Mouse (Mus musculus): ENCODE measurements around the gene Adamts12. TPM values are rescaled to one million over a fixed set of nuclear protein-coding genes. Genes with fewer than 3 reads are reported as not detected.

Gene Adamts12
- total and polyA plus RNA-seq, 3 experiments = 0.03 to 0.12 (median 0.04) TPM

GRCm38 (mm10) chr15:11132586-11133558, 68.3 kb downstream of the Adamts12 start:
- Histone ChIP-seq H3K36me3 (replicated peaks in 1 of 2; ENCODE audit: control insufficient read depth in 1 of 2, insufficient read depth in 1 of 2, low read length in 1 of 2) (no peaks in the 10 kb centered on the region), H3K27me3 (replicated peaks) (no peaks in the 10 kb centered on the region), H3K4me1 (ENCODE audit: control insufficient read depth in 1 of 2, insufficient read depth in 2 of 2) (0 out of 4 replicates have a peak, but pooled peaks cover 0 to 3% of the 10 kb centered on the region in 2 experiments), H3K9me3 (replicated peaks; ENCODE audit: low read length) (no peaks in the 10 kb centered on the region), H3K4me3 (replicated peaks in 1 of 3; ENCODE audit: low read depth in 2 of 3, low read length in 2 of 3, poor library complexity in 1 of 3) (no peak overlapping the region), H3K4me2 (ENCODE audit: insufficient read depth, low read depth, poor library complexity, severe bottlenecking) (no peak overlapping the region), H3K9ac (ENCODE audit: insufficient read depth, low read depth) (no peak overlapping the region), H3K27ac (ENCODE audit: insufficient read depth, low read depth) (no peak overlapping the region), H3K79me2 (replicated peaks; ENCODE audit: control insufficient read depth, extremely low read depth, insufficient read depth, poor library complexity, severe bottlenecking) (no peaks in the 10 kb centered on the region)
- in situ Hi-C loops (cut with MboI; ENCODE audit: low pct_ligation_motif_present, low pct_unique_long_range_greater_than_20kb, low sequenced_read_pairs) = no loop called here
- dilution Hi-C loops (cut with MboI; ENCODE audit: extremely low pct_ligation_motif_present, extremely low pct_unique_long_range_greater_than_20kb, low sequenced_read_pairs) = no loop called here
- DNase-seq (ENCODE audit: extremely low read depth) = no peak
- TF ChIP-seq ETS1 (conservative IDR thresholded peaks at IDR 0.05; ENCODE audit: low read depth, low read length) = no peak
- TF ChIP-seq HCFC1 (IDR thresholded peaks at IDR 0.05; ENCODE audit: low read depth, low read length) = no peak
- TF ChIP-seq USF1 (IDR thresholded peaks at IDR 0.05; ENCODE audit: low read depth, low read length) = no peak
- TF ChIP-seq NELFE (IDR thresholded peaks at IDR 0.05; ENCODE audit: low read depth, low read length) = no peak
- TF ChIP-seq ZKSCAN1 (IDR thresholded peaks at IDR 0.05; ENCODE audit: borderline replicate concordance, low read depth, low read length) = no peak
- TF ChIP-seq ELF1 (IDR thresholded peaks at IDR 0.05; ENCODE audit: low read depth, low read length) = no peak
- TF ChIP-seq MXI1 (IDR thresholded peaks at IDR 0.05; ENCODE audit: low read depth, low read length) = no peak
- TF ChIP-seq ZNF384 (IDR thresholded peaks at IDR 0.05; ENCODE audit: low read depth, low read length) = no peak
- TF ChIP-seq KAT2A (IDR thresholded peaks at IDR 0.05; ENCODE audit: insufficient replicate concordance, low read length) = no peak
- no peak for TF ChIP-seq USF2 (conservative IDR thresholded peaks at IDR 0.05; ENCODE audit: low read depth, low read length)
- TF ChIP-seq CHD1 (IDR thresholded peaks at IDR 0.05; ENCODE audit: low read depth, low read length) = no peak
- TF ChIP-seq GABPA (IDR thresholded peaks at IDR 0.05; ENCODE audit: insufficient replicate concordance, low read depth, low read length) = no peak
- no peak for TF ChIP-seq UBTF (IDR thresholded peaks at IDR 0.05; ENCODE audit: low read depth, low read length)
- no peak for TF ChIP-seq MYC (IDR thresholded peaks at IDR 0.05; ENCODE audit: low read depth, low read length)
- TF ChIP-seq E2F4 (IDR thresholded peaks at IDR 0.05; ENCODE audit: insufficient replicate concordance, low read depth, low read length) = no peak
- TF ChIP-seq RAD21 (IDR thresholded peaks at IDR 0.05; ENCODE audit: low read depth, low read length) = no peak
- TF ChIP-seq EP300 (IDR thresholded peaks at IDR 0.05; ENCODE audit: low read length) = no peak

GRCm38 (mm10) chr15:11145581-11145980, 81.0 kb downstream of the Adamts12 start:
- dilution Hi-C loops (cut with MboI; ENCODE audit: extremely low pct_ligation_motif_present, extremely low pct_unique_long_range_greater_than_20kb, low sequenced_read_pairs) = no loop called here
- no peaks in the 10 kb centered on the region for H3K36me3 ChIP-seq (replicated peaks in 1 of 2; ENCODE audit: control insufficient read depth in 1 of 2, insufficient read depth in 1 of 2, low read length in 1 of 2)
- no peak overlapping the region for H3K9ac ChIP-seq (ENCODE audit: insufficient read depth, low read depth)
- no peak overlapping the region for H3K4me2 ChIP-seq (ENCODE audit: insufficient read depth, low read depth, poor library complexity, severe bottlenecking)
- no peak for DNase-seq (ENCODE audit: extremely low read depth)
- H3K27me3 ChIP-seq (replicated peaks) = no peaks in the 10 kb centered on the region
- TF ChIP-seq ZC3H11A (IDR thresholded peaks at IDR 0.05; ENCODE audit: low read depth, low read length) (no peak), RAD21 (IDR thresholded peaks at IDR 0.05; ENCODE audit: low read depth, low read length) (no peak), NRF1 (IDR thresholded peaks at IDR 0.05; ENCODE audit: low read depth, low read length) (no peak), UBTF (IDR thresholded peaks at IDR 0.05; ENCODE audit: low read depth, low read length) (no peak), JUND (conservative IDR thresholded peaks at IDR 0.05; ENCODE audit: low read depth, low read length) (no peak), MEF2A (IDR thresholded peaks at IDR 0.05; ENCODE audit: borderline replicate concordance, low read depth, low read length) (no peak), RCOR1 (conservative IDR thresholded peaks at IDR 0.05; ENCODE audit: low read depth, low read length) (no peak), MAX (IDR thresholded peaks at IDR 0.05; ENCODE audit: low read length) (no peak), EP300 (IDR thresholded peaks at IDR 0.05; ENCODE audit: low read length) (no peak), ZKSCAN1 (IDR thresholded peaks at IDR 0.05; ENCODE audit: borderline replicate concordance, low read depth, low read length) (no peak), CHD2 (IDR thresholded peaks at IDR 0.05; ENCODE audit: low read length) (no peak), E2F4 (IDR thresholded peaks at IDR 0.05; ENCODE audit: insufficient replicate concordance, low read depth, low read length) (no peak), ZMIZ1 (IDR thresholded peaks at IDR 0.05; ENCODE audit: low read depth, low read length) (no peak)
- no peaks in the 10 kb centered on the region for H3K79me2 ChIP-seq (replicated peaks; ENCODE audit: control insufficient read depth, extremely low read depth, insufficient read depth, poor library complexity, severe bottlenecking)
- no peaks in the 10 kb centered on the region for H3K9me3 ChIP-seq (replicated peaks; ENCODE audit: low read length)
- in situ Hi-C loops (cut with MboI; ENCODE audit: low pct_ligation_motif_present, low pct_unique_long_range_greater_than_20kb, low sequenced_read_pairs) = no loop called here
- no peak overlapping the region for H3K27ac ChIP-seq (ENCODE audit: insufficient read depth, low read depth)
- peaks cover 0 to 6% of the 10 kb centered on the region in 2 experiments; a peak in 2 of 4 replicates for H3K4me1 ChIP-seq (ENCODE audit: control insufficient read depth in 1 of 2, insufficient read depth in 2 of 2)
- H3K4me3 ChIP-seq (replicated peaks in 1 of 3; ENCODE audit: low read depth in 2 of 3, low read length in 2 of 3, poor library complexity in 1 of 3) = no peak overlapping the region
